Mouse (Mus musculus): ENCODE measurements around the gene Add3. TPM values are rescaled to one million over a fixed set of nuclear protein-coding genes. Genes with fewer than 3 reads are reported as not detected.
"Not testable (repeated sequence)": the region's sequence is repeated elsewhere in the genome, so short reads cannot be mapped to it uniquely, and the experiment has no call there.

The Add3 gene
- polyA plus RNA-seq, 1 experiment from 2014 or later: 97.6 TPM

GRCm38 (mm10) chr19:53215352-53215751, 75.1 kb downstream of the Add3 start:
- no peaks in the 10 kb centered on the region for H3K9me3 ChIP-seq
- no peak overlapping the region for H3K4me3 ChIP-seq
- 83% methylated on average over 2 of the region's 2 CpGs for WGBS
- H3K4me2 ChIP-seq (replicated peaks): no peak overlapping the region
- ATAC-seq (ENCODE audit: low FRiP score, low read depth): no peak
- H3K4me1 ChIP-seq: peaks cover 7% of the 10 kb centered on the region
- H3K27ac ChIP-seq: no peak overlapping the region
- no peak overlapping the region for H3K9ac ChIP-seq
- peaks cover 18% of the 10 kb centered on the region for H3K36me3 ChIP-seq
- H3K27me3 ChIP-seq: no peaks in the 10 kb centered on the region

- ATAC-seq (ENCODE audit: low FRiP score, low read depth): no peak
Measured at GRCm38 (mm10) chr19:53216761-53217538, 76.7 kb downstream of the Add3 start.

DNA sequence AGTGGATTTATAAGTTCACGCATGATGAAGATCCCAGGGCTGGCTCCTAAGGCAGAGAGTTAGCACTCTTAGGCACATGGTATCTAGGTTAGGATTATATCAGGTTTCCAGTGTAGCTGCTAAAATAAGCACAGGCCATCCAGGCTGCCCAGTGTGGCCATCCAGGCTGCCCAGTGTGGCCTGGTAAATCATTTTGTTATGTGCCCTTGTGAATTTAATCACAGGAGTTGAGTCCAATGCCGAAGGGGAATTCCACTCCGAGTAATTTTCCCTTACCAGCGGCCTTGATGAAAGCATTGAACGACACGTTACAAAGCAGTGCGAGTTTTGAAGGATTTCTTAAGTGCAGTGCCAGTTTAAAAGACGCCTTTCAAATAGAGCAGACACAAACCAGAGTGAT, 77.6 kb downstream of the Add3 start:
- H3K27me3 ChIP-seq: no peaks in the 10 kb centered on the region
- no peak overlapping the region for H3K4me2 ChIP-seq (replicated peaks)
- no peak overlapping the region for H3K4me3 ChIP-seq
- peaks cover 18% of the 10 kb centered on the region for H3K36me3 ChIP-seq
- H3K4me1 ChIP-seq: no peaks in the 10 kb centered on the region
- WGBS: 81% methylated on average over 8 of the region's 8 CpGs
- no peak overlapping the region for H3K27ac ChIP-seq
- no peaks in the 10 kb centered on the region for H3K9me3 ChIP-seq
- H3K9ac ChIP-seq: no peak overlapping the region
- no peak for ATAC-seq (ENCODE audit: low FRiP score, low read depth)

More at GRCm38 (mm10) chr19:53216761-53217538, 76.7 kb downstream of the Add3 start:
- no peaks in the 10 kb centered on the region for H3K9me3 ChIP-seq
- H3K36me3 ChIP-seq: peaks cover 18% of the 10 kb centered on the region
- no peaks in the 10 kb centered on the region for H3K27me3 ChIP-seq
- 88% methylated on average over 18 of the region's 18 CpGs for WGBS
- no peak overlapping the region for H3K27ac ChIP-seq
- no peak overlapping the region for H3K4me3 ChIP-seq
- H3K9ac ChIP-seq: no peak overlapping the region
- H3K4me2 ChIP-seq (replicated peaks): no peak overlapping the region
- no peaks in the 10 kb centered on the region; the same call in 1 of the 2 replicates for H3K4me1 ChIP-seq

- Histone ChIP-seq H3K27me3 (no peaks in the 10 kb centered on the region), H3K9ac (no peak overlapping the region), H3K9me3 (no peaks in the 10 kb centered on the region), H3K4me2 (replicated peaks) (no peak overlapping the region), H3K36me3 (peaks cover 18% of the 10 kb centered on the region), H3K4me1 (no peaks in the 10 kb centered on the region), H3K4me3 (no peak overlapping the region), H3K27ac (no peak overlapping the region)
- no peak for ATAC-seq (ENCODE audit: low FRiP score, low read depth)
- WGBS: 62% methylated on average over 3 of the region's 3 CpGs
Measured at GRCm38 (mm10) chr19:53219305-53219704, 79.1 kb downstream of the Add3 start.

GRCm38 (mm10) chr19:53221186-53221585, 80.9 kb downstream of the Add3 start:
- 92% methylated on average over 3 of the region's 3 CpGs for WGBS
- no peak overlapping the region for H3K9ac ChIP-seq
- H3K4me3 ChIP-seq: no peak overlapping the region
- no peak for ATAC-seq (ENCODE audit: low FRiP score, low read depth)
- no peaks in the 10 kb centered on the region for H3K4me1 ChIP-seq
- H3K27me3 ChIP-seq: no peaks in the 10 kb centered on the region
- H3K4me2 ChIP-seq (replicated peaks): no peak overlapping the region
- no peaks in the 10 kb centered on the region for H3K9me3 ChIP-seq
- H3K27ac ChIP-seq: no peak overlapping the region
- peaks cover 19% of the 10 kb centered on the region for H3K36me3 ChIP-seq

GRCm38 (mm10) chr19:53225249-53226070, 85.2 kb downstream of the Add3 start:
- not testable (repeated sequence) for H3K9ac ChIP-seq; H3K9me3 ChIP-seq; H3K27ac ChIP-seq; H3K27me3 ChIP-seq; ATAC-seq (ENCODE audit: low FRiP score, low read depth); H3K4me3 ChIP-seq; H3K4me1 ChIP-seq; H3K4me2 ChIP-seq (replicated peaks)
- WGBS: 89% methylated on average over 2 of the region's 2 CpGs
- H3K36me3 ChIP-seq: peaks cover 27% of the 10 kb centered on the region

DNA sequence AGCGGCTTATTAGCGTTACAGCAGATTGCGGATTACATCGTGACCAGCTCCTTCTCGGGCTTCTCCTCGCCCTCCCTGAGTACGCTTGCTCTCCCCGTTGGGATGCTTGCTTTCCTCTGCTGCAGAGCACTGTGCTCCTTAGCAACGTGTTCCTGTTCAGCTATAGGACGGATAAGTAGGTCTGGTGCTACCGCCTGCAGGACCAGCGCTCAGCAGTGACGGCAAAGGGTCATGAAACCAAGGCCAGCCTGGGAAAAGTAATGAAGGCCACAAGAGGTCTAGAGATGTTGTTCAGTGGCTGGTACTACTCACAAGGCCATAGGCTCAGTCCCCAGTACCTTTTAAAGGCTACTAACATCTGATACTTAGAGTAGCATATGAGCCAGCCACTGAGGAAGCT, 86.4 kb downstream of the Add3 start:
- Histone ChIP-seq H3K27ac (no peak overlapping the region), H3K4me3 (no peak overlapping the region), H3K4me1 (0 out of 2 replicates have a peak, but pooled peaks cover 3% of the 10 kb centered on the region), H3K9ac (no peak overlapping the region), H3K4me2 (replicated peaks) (no peak overlapping the region), H3K36me3 (peaks cover 34% of the 10 kb centered on the region), H3K27me3 (no peaks in the 10 kb centered on the region), H3K9me3 (no peaks in the 10 kb centered on the region)
- 84% methylated on average over 13 of the region's 13 CpGs for WGBS
- no peak for ATAC-seq (ENCODE audit: low FRiP score, low read depth)

- H3K4me1 ChIP-seq: 0 out of 2 replicates have a peak, but pooled peaks cover 3% of the 10 kb centered on the region
- no peak overlapping the region for H3K4me3 ChIP-seq
- no peaks in the 10 kb centered on the region for H3K27me3 ChIP-seq
- no peak overlapping the region for H3K4me2 ChIP-seq (replicated peaks)
- H3K9ac ChIP-seq: no peak overlapping the region
- no peak overlapping the region for H3K27ac ChIP-seq
- no peak for ATAC-seq (ENCODE audit: low FRiP score, low read depth)
- WGBS: 93% methylated on average over 7 of the region's 7 CpGs
- no peaks in the 10 kb centered on the region for H3K9me3 ChIP-seq
- peaks cover 49% of the 10 kb centered on the region for H3K36me3 ChIP-seq
Measured at GRCm38 (mm10) chr19:53228064-53228794, 88.0 kb downstream of the Add3 start.

GRCm38 (mm10) chr19:53230942-53231815, 90.9 kb downstream of the Add3 start:
- Histone ChIP-seq H3K36me3 (peaks cover 77% of the 10 kb centered on the region), H3K9me3 (no peaks in the 10 kb centered on the region), H3K27ac (no peak overlapping the region), H3K4me1 (0 out of 2 replicates have a peak, but pooled peaks cover 3% of the 10 kb centered on the region), H3K4me2 (replicated peaks) (no peak overlapping the region), H3K4me3 (no peak overlapping the region), H3K9ac (no peak overlapping the region), H3K27me3 (no peaks in the 10 kb centered on the region)
- ATAC-seq (ENCODE audit: low FRiP score, low read depth): no peak
- 70% methylated on average over 11 of the region's 11 CpGs for WGBS

- H3K4me1 ChIP-seq: 0 out of 2 replicates have a peak, but pooled peaks cover 3% of the 10 kb centered on the region
- no peak overlapping the region for H3K27ac ChIP-seq
- no peak overlapping the region for H3K4me2 ChIP-seq (replicated peaks)
- H3K36me3 ChIP-seq: peaks cover 77% of the 10 kb centered on the region
- H3K27me3 ChIP-seq: no peaks in the 10 kb centered on the region
- no peak overlapping the region for H3K9ac ChIP-seq
- H3K9me3 ChIP-seq: no peaks in the 10 kb centered on the region
- WGBS: 92% methylated on average over 7 of the region's 7 CpGs
- no peak for ATAC-seq (ENCODE audit: low FRiP score, low read depth)
- no peak overlapping the region for H3K4me3 ChIP-seq
Measured at GRCm38 (mm10) chr19:53233586-53233985, 93.3 kb downstream of the Add3 start.

DNA sequence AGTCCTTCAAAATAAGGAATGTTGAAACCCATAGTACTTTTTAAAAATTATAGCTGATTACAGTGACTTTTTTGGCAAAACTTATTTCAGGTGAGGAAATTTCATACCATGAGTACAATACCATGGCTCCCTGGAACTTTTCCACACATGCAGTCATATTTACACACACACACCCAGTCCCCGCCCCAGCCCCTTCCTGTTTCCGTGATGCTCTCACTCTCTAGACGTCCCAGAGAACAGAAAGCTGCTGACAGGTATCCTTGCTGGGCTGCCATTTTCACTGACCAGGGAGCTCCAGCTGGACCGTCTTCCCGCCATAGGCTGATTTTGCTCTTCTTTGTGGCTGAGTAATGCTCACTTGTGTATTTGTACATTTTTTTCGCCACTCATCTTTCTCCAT, 101.6 kb downstream of the Add3 start:
- Histone ChIP-seq H3K9ac (no peak overlapping the region), H3K27ac (no peak overlapping the region)

More for the DNA sequence above, 101.6 kb downstream of the Add3 start:
- WGBS: 90% methylated on average over 6 of the region's 6 CpGs
- Histone ChIP-seq H3K4me2 (replicated peaks) (no peak overlapping the region), H3K4me3 (no peak overlapping the region), H3K9me3 (no peaks in the 10 kb centered on the region), H3K27me3 (no peaks in the 10 kb centered on the region), H3K4me1 (no peaks in the 10 kb centered on the region), H3K36me3 (peaks cover 83% of the 10 kb centered on the region)
- ATAC-seq (ENCODE audit: low FRiP score, low read depth): no peak

All from limb, embryonic 13.5 days (tissue).